Mouse (Mus musculus) liver, postnatal 0 days (tissue): ENCODE measurements around the gene Gulp1.

Source experiments
- CTCF ChIP-seq: sonication (generic); IDR thresholded peaks from 2 replicates; pipeline ENCODE4 v1.5.1; 2016; ENCODE audit warnings: antibody characterized with exemption, low read depth
- EP300 ChIP-seq: IDR thresholded peaks from 2 replicates; pipeline ENCODE4 v1.6.1; 2016; ENCODE audit warnings: antibody characterized with exemption, low read depth, mild to moderate bottlenecking

DNA sequence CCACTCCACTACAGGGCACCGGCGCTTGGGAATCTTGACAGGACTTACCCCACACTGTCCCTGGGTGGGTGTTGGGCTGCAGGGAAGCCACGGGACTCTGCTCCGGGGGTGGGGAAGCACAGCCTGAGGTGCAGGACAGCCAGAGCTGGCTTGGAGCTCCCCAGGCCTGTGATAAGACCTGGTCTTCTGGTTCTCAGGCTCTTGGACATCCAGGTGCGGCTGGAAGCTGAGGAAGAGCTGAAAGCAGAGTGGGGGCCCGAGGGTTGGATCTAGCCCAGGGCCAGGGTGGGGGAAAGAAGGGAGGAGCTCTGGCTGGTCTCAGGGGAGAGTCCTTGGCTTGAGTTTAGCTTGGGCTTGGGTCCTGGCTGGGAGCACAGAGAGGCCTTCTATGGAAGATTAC lies 1.1 kb upstream of the Gulp1 start:
- TF ChIP-seq CTCF: no peak
- no peak for TF ChIP-seq EP300
